Mouse (Mus musculus) heart, embryonic 10.5 days (tissue): ENCODE measurements around the gene Krt36. TPM values are rescaled to one million over a fixed set of nuclear protein-coding genes. Genes with fewer than 3 reads are reported as not detected.
A peak's percentile ranks its signal among the peaks of the same experiment; 100 is the strongest.

Experiments
- DNase-seq: peaks from one replicate; pipeline ENCODE4 v3.0.0-alpha.2; 2017; ENCODE audit warnings: low spot score
- H3K27ac ChIP-seq: fragments of 300-500 bp; sonication (generic); 2 replicates; pipeline ENCODE4 v1.5.1; 2016; ENCODE audit warnings: mild to moderate bottlenecking
- H3K27me3 ChIP-seq: fragments of 300-500 bp; sonication (generic); 2 replicates; pipeline ENCODE4 v1.6.1; 2016; ENCODE audit warnings: mild to moderate bottlenecking; ENCODE audit not compliant: poor library complexity, insufficient read depth, severe bottlenecking
- H3K36me3 ChIP-seq: fragments of 300-500 bp; sonication (generic); 2 replicates; pipeline ENCODE4 v1.6.1; 2016; ENCODE audit warnings: mild to moderate bottlenecking, moderate library complexity
- H3K4me1 ChIP-seq: fragments of 300-500 bp; sonication (generic); 2 replicates; pipeline ENCODE4 v1.6.1; 2016; ENCODE audit warnings: mild to moderate bottlenecking
- H3K4me3 ChIP-seq: fragments of 300-500 bp; sonication (generic); 2 replicates; pipeline ENCODE4 v1.5.1; 2016; ENCODE audit warnings: mild to moderate bottlenecking, moderate library complexity
- H3K9me3 ChIP-seq: fragments of 300-500 bp; sonication (generic); 2 replicates; pipeline ENCODE4 v1.6.1; 2016; ENCODE audit warnings: mild to moderate bottlenecking, moderate library complexity
- WGBS: fragments of 180-500 bp; shearing (Covaris S2); methylation state at CpG from one replicate; pipeline ENCODE4 v1.1.7; 2016; 5-methylcytosine and 5-hydroxymethylcytosine counted together
- polyA plus RNA-seq: library from polyadenylated mRNA; unstranded; fragments of >200 nt; fragmentation: Nextera tagmentation; extraction: Ambion mirVana; gene quantifications from 2 replicates; pipeline ENCODE4 v1.2.1, GENCODE M21; 2016

Gene Krt36
- polyA plus RNA-seq, 1 experiment from 2014 or later = 0.08 TPM

GRCm38 (mm10) chr11:100121466-100121865 is 16.0 kb upstream of the Krt36 start, which contains the start of gene Krt13:
TSS of gene Krt13 (minus strand) at chr11:100121566.
- H3K36me3 ChIP-seq = no peaks in the 10 kb centered on the region
- no peak for DNase-seq
- peaks cover 26% of the 10 kb centered on the region; the same call in 1 of the 2 replicates for H3K27me3 ChIP-seq
- H3K4me1 ChIP-seq = peaks cover 27% of the 10 kb centered on the region
- H3K4me3 ChIP-seq = no peak within 1 kb of the TSS
- no peak within 1 kb of the TSS for H3K27ac ChIP-seq
- WGBS = 81% methylated on average over 3 of the region's 3 CpGs
- no peaks in the 10 kb centered on the region for H3K9me3 ChIP-seq

GRCm38 (mm10) chr11:100120331-100120730 is 14.9 kb upstream of the Krt36 start:
- Histone ChIP-seq H3K27me3 (peaks cover 26% of the 10 kb centered on the region; the same call in 1 of the 2 replicates), H3K27ac (no peak overlapping the region), H3K4me1 (peaks cover 17% of the 10 kb centered on the region), H3K9me3 (no peaks in the 10 kb centered on the region), H3K36me3 (no peaks in the 10 kb centered on the region), H3K4me3 (no peak overlapping the region)
- DNase-seq = no peak
- 57% methylated on average over 5 of the region's 5 CpGs for WGBS

GRCm38 (mm10) chr11:100113742-100114029 is 8.3 kb upstream of the Krt36 start:
- Histone ChIP-seq H3K4me1 (no peaks in the 10 kb centered on the region), H3K9me3 (no peaks in the 10 kb centered on the region), H3K36me3 (no peaks in the 10 kb centered on the region), H3K27ac (no peak overlapping the region), H3K27me3 (peaks cover 3% of the 10 kb centered on the region), H3K4me3 (no peak overlapping the region)
- no peak for DNase-seq
- WGBS = 64% methylated on average over 2 of the region's 2 CpGs

- WGBS = 71% methylated on average over 11 of the region's 11 CpGs
- H3K27ac ChIP-seq = no peak overlapping the region
These were observed 7.7 kb upstream of the Krt36 start for GRCm38 (mm10) chr11:100112935-100113741.

GRCm38 (mm10) chr11:100102693-100103429 is 2.6 kb downstream of the Krt36 start:
- Histone ChIP-seq H3K4me3 (no peak overlapping the region), H3K4me1 (peaks cover 10% of the 10 kb centered on the region), H3K36me3 (no peaks in the 10 kb centered on the region), H3K27ac (no peak overlapping the region; the same call in 1 of the 2 replicates), H3K9me3 (no peaks in the 10 kb centered on the region), H3K27me3 (peaks cover 8% of the 10 kb centered on the region)
- DNase-seq = no peak
- WGBS = 46% methylated on average over 15 of the region's 15 CpGs

More at GRCm38 (mm10) chr11:100112935-100113741, 7.7 kb upstream of the Krt36 start:
- H3K4me3 ChIP-seq = no peak overlapping the region
- no peaks in the 10 kb centered on the region for H3K9me3 ChIP-seq
- H3K27me3 ChIP-seq = no peaks in the 10 kb centered on the region; the same call in 1 of the 2 replicates
- no peaks in the 10 kb centered on the region for H3K4me1 ChIP-seq
- DNase-seq = no peak
- H3K36me3 ChIP-seq = no peaks in the 10 kb centered on the region

GRCm38 (mm10) chr11:100100391-100100790 is 5.0 kb downstream of the Krt36 start:
- Histone ChIP-seq H3K36me3 (no peaks in the 10 kb centered on the region), H3K4me3 (no peak overlapping the region), H3K27me3 (peaks cover 14% of the 10 kb centered on the region), H3K27ac (no peak overlapping the region), H3K4me1 (peaks cover 11% of the 10 kb centered on the region), H3K9me3 (no peaks in the 10 kb centered on the region)
- DNase-seq = no peak
- 81% methylated on average over 4 of the region's 4 CpGs for WGBS

GRCm38 (mm10) chr11:100097819-100098218 is 7.6 kb downstream of the Krt36 start:
- Histone ChIP-seq H3K4me3 (no peak overlapping the region), H3K27me3 (peaks cover 14% of the 10 kb centered on the region; the same call in 1 of the 2 replicates), H3K27ac (peak overlapping the region; percentile 23; the same call in 1 of the 2 replicates), H3K36me3 (no peaks in the 10 kb centered on the region), H3K9me3 (no peaks in the 10 kb centered on the region), H3K4me1 (peaks cover 11% of the 10 kb centered on the region)
- DNase-seq = no peak
- WGBS = 69% methylated on average over 9 of the region's 9 CpGs

GRCm38 (mm10) chr11:100096141-100096540 is 9.3 kb downstream of the Krt36 start, which contains the start of gene Krt35:
TSS of gene Krt35 (minus strand) at chr11:100096241.
- Histone ChIP-seq H3K27me3 (peaks cover 14% of the 10 kb centered on the region; the same call in 1 of the 2 replicates), H3K36me3 (no peaks in the 10 kb centered on the region), H3K4me3 (no peak within 1 kb of the TSS), H3K9me3 (no peaks in the 10 kb centered on the region), H3K4me1 (peaks cover 11% of the 10 kb centered on the region), H3K27ac (no peak within 1 kb of the TSS)
- 80% methylated on average over 9 of the region's 9 CpGs for WGBS
- no peak for DNase-seq

- Histone ChIP-seq H3K36me3 (no peaks in the 10 kb centered on the region), H3K4me3 (no peak overlapping the region)
These were observed 16.9 kb downstream of the Krt36 start for GRCm38 (mm10) chr11:100088378-100089025.

GRCm38 (mm10) chr11:100087861-100088260 is 17.6 kb downstream of the Krt36 start, which contains the start of gene Krt32:
TSS of gene Krt32 (minus strand) at chr11:100088226.
- no peaks in the 10 kb centered on the region for H3K36me3 ChIP-seq
- H3K4me3 ChIP-seq = no peak within 1 kb of the TSS
- H3K27me3 ChIP-seq = peaks cover 6% of the 10 kb centered on the region; the same call in 1 of the 2 replicates
- H3K4me1 ChIP-seq = no peaks in the 10 kb centered on the region
- DNase-seq = no peak
- no peak within 1 kb of the TSS for H3K27ac ChIP-seq
- no peaks in the 10 kb centered on the region for H3K9me3 ChIP-seq
- WGBS = 81% methylated on average over 10 of the region's 10 CpGs

More at GRCm38 (mm10) chr11:100088378-100089025, 16.9 kb downstream of the Krt36 start:
- no peak overlapping the region for H3K27ac ChIP-seq
- DNase-seq = no peak
- H3K9me3 ChIP-seq = no peaks in the 10 kb centered on the region
- WGBS = 59% methylated on average over 7 of the region's 7 CpGs
- H3K27me3 ChIP-seq = peaks cover 12% of the 10 kb centered on the region; the same call in 1 of the 2 replicates
- no peaks in the 10 kb centered on the region for H3K4me1 ChIP-seq

- Histone ChIP-seq H3K27ac (no peak overlapping the region), H3K36me3 (no peaks in the 10 kb centered on the region), H3K27me3 (no peaks in the 10 kb centered on the region; the same call in 1 of the 2 replicates), H3K9me3 (no peaks in the 10 kb centered on the region), H3K4me3 (no peak overlapping the region), H3K4me1 (no peaks in the 10 kb centered on the region)
- DNase-seq = no peak
- WGBS = 67% methylated on average over 1 of the region's 1 CpGs
These were observed 31.6 kb downstream of the Krt36 start for GRCm38 (mm10) chr11:100073873-100074272.

- Histone ChIP-seq H3K9me3 (no peaks in the 10 kb centered on the region), H3K36me3 (no peaks in the 10 kb centered on the region), H3K27me3 (no peaks in the 10 kb centered on the region), H3K4me1 (peaks cover 4% of the 10 kb centered on the region; the same call in 1 of the 2 replicates), H3K27ac (no peak overlapping the region), H3K4me3 (no peak overlapping the region)
- DNase-seq = no peak
- 69% methylated on average over 17 of the region's 17 CpGs for WGBS
These were observed 38.0 kb downstream of the Krt36 start for GRCm38 (mm10) chr11:100067293-100068036.
